Mouse (Mus musculus) embryonic stem cell, embryonic (primary cell): ENCODE results near the gene Naa80.

Source experiments
- CTCF ChIA-PET, 4 experiments: fragments of 300-600 bp in 2 of 4; fragments of 350-600 bp in 2 of 4; sonication (Branson Sonifier 250); formaldehyde crosslinking; loops; one replicate each; lab custom pipeline; 2022; ENCODE audit warnings: inconsistent platforms in 2 of 4; lab: Charles Lee
- POLR2A ChIA-PET, 4 experiments: fragments of 300-600 bp in 2 of 4; fragments of 350-600 bp in 2 of 4; sonication (Branson Sonifier 250); formaldehyde crosslinking; loops; one replicate each; lab custom pipeline; 2022; ENCODE audit warnings: antibody characterized with exemption in 4 of 4, inconsistent platforms in 1 of 4; lab: Charles Lee

Gene Naa80

DNA sequence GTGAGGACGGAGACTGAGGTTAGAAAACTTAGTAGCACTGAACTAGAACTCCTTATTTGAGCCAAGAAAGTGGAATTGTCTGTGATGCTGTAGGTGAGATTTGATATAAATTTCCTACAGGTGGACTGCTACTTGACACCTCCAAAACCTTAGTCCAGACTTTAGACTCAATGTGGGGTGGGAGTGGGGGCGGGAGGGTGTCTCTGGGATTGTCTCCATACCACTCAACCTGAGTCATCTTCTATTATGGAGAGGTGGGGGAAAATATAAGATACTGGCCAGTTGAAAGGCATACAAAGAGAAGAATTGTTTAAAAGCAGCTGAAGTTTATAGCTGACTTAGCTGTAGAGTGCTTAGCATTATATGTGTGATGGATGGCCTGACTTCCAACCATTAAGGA lies 23.0 kb upstream of the Naa80 start:
- ChIA-PET CTCF (interaction anchor here in 2 of 4 experiments (0.6 to 1.8 kb wide), 4 partner anchors 10 to 22 kb away, joined by 3 to 14 read pairs (median 4); partner anchors contain the start of genes Hyal2 (in 1 of the 2) and Tmem115 (in 1 of the 2)), POLR2A (interaction anchor here (0.7 to 8.8 kb wide), 21 partner anchors 8 to 268 kb away, joined by 3 to 129 read pairs (median 7); partner anchors contain the start of genes Hyal2 (in 3 of the 4), Tusc2 (in 3 of the 4), Cyb561d2 (in 2 of the 4) and Hyal3 (in 2 of the 4))

DNA sequence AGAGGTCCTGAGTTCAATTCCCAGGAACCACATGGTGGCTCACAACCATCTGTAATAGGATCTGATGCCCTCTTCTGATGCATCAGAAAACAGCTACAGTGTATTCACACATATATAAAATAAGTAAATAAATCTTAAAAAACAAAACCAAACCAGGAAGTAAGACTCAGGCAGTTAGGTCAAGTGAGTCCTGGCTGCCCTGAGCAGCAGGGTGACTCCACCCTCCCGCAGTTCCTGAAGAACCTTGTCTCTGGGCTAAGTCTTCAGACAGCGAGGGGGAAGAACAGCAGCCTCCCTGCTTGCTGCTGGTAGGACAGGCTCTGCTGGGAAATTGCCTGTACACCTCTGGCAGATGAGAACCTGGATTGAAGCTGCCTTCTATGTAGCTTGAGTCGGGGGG lies 22.3 kb upstream of the Naa80 start:
- ChIA-PET POLR2A (interaction anchor here (0.6 to 8.8 kb wide), 16 partner anchors 10 to 208 kb away, joined by 3 to 129 read pairs (median 6); partner anchors contain the start of genes Hyal2 (in 3 of the 4), Cyb561d2 (in 2 of the 4), Hyal1 (in 2 of the 4) and Hyal3 (in 2 of the 4)), CTCF (interaction anchor here in 2 of 4 experiments (0.6 to 1.1 kb wide), 2 partner anchors 22 to 182 kb away, joined by 3 read pairs; partner anchors contain the start of gene Tmem115 (in 1 of the 2))

DNA sequence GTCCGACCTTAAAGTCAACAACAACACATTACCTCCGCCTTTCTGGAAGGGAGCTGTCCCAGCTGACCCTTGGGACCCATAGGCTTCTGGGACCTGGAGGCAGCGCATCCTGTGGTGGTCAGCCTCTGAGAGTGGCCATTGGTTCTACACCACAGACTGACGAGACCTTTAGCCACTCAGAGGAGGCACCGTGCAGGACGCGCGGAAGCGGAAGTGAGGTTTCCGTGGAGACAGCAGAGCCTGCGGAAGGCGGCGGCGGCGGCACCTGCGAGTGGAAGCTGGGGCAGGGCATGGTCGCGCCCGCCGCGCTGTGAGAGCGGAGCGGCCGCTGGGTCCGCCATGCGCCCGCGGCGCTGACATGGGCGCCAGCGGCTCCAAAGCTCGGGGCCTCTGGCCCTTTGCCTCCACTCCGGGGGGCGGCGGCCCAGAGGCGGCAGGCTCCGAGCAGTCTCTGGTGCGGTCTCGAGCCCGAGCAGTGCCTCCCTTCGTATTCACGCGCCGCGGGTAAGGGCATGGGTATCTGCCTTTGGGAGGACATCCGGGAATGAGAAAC lies 15.6 kb upstream of the Naa80 start, which contains the start of gene Tusc2:
Gene Tusc2 (plus strand): TSS at position 227 of the 553 bp plus-strand sequence.
- POLR2A ChIA-PET, result interaction anchor here (0.6 to 29.0 kb wide), 47 partner anchors 8 to 1087 kb away, joined by 3 to 450 read pairs (median 4); partner anchors contain the start of genes Hyal1 (in 3 of the 4), 6430571L13Rik (in 2 of the 4), Cyb561d2 (in 2 of the 4) and Gnai2 (in 2 of the 4)
- CTCF ChIA-PET, result interaction anchor here (0.5 to 1.6 kb wide), 19 partner anchors 9 to 920 kb away, joined by 3 to 7 read pairs (median 3); partner anchors contain the start of genes 6430571L13Rik (in 1 of the 4) and Zmynd10 (in 1 of the 4)

DNA sequence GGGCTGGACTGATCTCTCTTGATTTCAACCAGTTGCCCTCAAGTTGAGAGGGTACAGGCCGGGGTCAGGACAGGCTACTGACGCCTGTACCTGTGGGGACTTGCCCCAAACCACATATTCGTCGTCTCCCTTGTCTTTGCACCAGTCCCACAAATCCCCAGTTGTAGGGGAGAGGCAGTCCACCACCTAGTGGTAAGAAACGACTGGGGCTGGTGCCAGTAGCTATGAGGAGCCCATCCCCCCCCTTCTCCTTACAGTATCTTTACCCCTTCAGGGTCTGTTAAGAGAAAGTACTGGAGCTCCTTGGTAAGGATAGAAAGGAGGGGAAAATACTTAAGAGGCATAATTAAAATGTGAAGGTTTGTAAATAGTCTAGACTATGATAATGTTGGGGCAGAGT lies 13.1 kb upstream of the Naa80 start:
- ChIA-PET CTCF (interaction anchor here (0.6 to 2.1 kb wide), 17 partner anchors 9 to 755 kb away, joined by 3 to 12 read pairs (median 3); partner anchors contain the start of genes Ifrd2 (in 2 of the 4), Rassf1 (in 2 of the 4), Hyal1 (in 1 of the 4) and Rbm6 (in 1 of the 4)), POLR2A (interaction anchor here in 3 of 4 experiments (0.8 to 29.0 kb wide), 12 partner anchors 9 to 65 kb away, joined by 3 to 450 read pairs (median 4); partner anchors contain the start of genes Rassf1 (in 2 of the 3), Hyal1 (in 1 of the 3), Hyal3 (in 1 of the 3) and Ifrd2 (in 1 of the 3))

DNA sequence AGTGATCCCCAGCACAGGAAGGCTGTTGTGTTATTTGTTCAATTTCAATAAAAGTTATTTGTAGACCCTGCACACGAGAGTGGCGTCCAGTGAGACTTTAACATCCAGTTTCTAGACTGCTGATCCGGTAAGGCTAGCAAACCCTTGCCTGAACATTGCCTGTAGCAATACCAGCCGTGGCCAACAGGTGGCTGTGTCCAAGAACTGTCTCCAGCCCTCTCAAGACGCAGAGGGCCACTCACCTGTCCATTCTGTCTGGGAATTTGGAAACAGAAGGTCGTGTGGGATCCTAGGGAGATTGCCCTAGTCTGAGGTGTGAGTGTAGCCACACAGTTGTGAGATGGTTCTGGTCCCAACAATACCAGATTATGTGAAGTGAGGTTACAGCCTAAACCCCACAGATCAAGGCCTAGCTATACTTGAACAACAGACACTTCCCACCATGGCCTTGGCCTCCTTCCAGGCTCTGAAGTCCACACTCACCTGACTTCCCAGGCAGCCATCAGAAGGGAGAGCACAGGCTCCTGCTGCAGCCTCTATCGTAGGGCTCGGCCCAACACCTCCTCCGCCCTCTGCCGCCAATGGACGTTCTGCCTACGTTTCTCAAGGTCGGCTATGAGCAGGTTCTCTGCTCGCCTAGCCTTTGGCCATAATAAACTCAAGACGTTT lies 12.5 kb upstream of the Naa80 start:
- ChIA-PET POLR2A (interaction anchor here (0.8 to 29.0 kb wide), 20 partner anchors 8 to 74 kb away, joined by 3 to 450 read pairs (median 4); partner anchors contain the start of genes Hyal1 (in 2 of the 4), Rassf1 (in 2 of the 4), Gnai2 (in 1 of the 4) and Hyal3 (in 1 of the 4)), CTCF (interaction anchor here (0.6 to 2.1 kb wide), 19 partner anchors 8 to 754 kb away, joined by 3 to 12 read pairs (median 3); partner anchors contain the start of genes Ifrd2 (in 2 of the 4), Rassf1 (in 2 of the 4), Hyal1 (in 1 of the 4) and Rbm6 (in 1 of the 4))

DNA sequence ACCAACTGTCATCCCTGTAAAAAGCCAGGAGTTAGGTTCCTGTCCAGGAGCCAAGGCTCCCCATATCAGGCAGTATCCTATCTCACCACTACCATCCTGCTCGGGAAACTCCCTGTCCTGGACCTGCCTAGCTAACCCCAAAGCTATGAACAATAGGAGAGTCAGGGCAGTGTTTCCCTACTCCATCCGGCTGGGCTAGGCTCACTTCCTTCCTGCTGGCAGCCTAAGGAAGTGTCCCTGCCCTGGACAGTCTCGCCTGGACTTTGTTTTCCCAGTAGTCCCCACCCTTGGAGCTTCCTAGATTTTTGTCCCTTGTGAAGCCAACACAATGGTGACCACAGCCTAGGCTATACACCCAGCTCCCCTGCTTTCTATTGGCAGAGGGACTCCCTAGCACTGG lies 11.8 kb upstream of the Naa80 start:
- POLR2A ChIA-PET, result interaction anchor here (0.8 to 29.0 kb wide), 18 partner anchors 8 to 74 kb away, joined by 3 to 450 read pairs (median 4); partner anchors contain the start of genes Hyal1 (in 2 of the 4), Hyal3 (in 2 of the 4), Rassf1 (in 2 of the 4) and Gnai2 (in 1 of the 4)
- CTCF ChIA-PET, result interaction anchor here in 3 of 4 experiments (0.8 to 2.6 kb wide), 12 partner anchors 8 to 79 kb away, joined by 3 to 14 read pairs (median 4); partner anchors contain the start of genes Ifrd2 (in 2 of the 3) and Hyal1 (in 1 of the 3)

DNA sequence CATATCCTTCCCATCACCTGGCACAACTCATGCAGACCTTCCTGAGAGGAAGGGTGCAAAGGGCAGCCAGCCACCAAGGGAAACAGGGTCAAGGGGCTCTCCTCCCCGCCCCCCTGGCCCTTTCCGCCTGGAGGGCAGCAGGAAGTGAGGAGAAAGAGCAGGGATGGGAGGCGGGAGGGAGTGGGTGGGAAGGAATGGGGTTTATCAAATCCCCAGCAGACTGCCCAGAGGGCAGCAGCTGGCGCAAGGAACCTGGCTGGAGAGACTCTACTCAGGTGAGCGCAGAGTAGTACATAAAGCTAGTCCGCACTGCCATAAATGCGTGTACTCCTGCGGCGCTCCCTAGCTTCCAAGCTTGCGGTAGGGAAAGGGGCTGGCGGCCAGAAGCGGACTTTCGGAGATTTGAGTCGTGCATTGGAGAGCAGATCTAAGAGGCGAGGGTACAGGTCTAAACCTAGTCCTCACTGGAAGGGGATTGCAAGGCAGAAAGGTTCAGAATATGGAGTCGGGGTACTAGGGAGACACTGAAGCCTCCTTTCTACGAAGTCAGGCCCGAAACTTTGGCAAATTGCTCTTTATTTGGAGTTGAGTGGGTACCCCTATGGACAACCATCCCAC lies 10.9 kb upstream of the Naa80 start, which contains the start of gene Hyal2:
Gene Hyal2 (plus strand): TSS at position 244 of the 618 bp plus-strand sequence.
- ChIA-PET CTCF (interaction anchor here (0.5 to 2.6 kb wide), 10 partner anchors 13 to 50 kb away, joined by 3 to 14 read pairs (median 4); partner anchors contain the start of genes Hyal3 (in 1 of the 4) and Tmem115 (in 1 of the 4)), POLR2A (interaction anchor here in 3 of 4 experiments (0.6 to 29.0 kb wide), 34 partner anchors 9 to 238 kb away, joined by 3 to 450 read pairs (median 4); partner anchors contain the start of genes Hyal1 (in 3 of the 3), Hyal3 (in 3 of the 3), Ifrd2 (in 2 of the 3) and Naa80 (in 2 of the 3))

DNA sequence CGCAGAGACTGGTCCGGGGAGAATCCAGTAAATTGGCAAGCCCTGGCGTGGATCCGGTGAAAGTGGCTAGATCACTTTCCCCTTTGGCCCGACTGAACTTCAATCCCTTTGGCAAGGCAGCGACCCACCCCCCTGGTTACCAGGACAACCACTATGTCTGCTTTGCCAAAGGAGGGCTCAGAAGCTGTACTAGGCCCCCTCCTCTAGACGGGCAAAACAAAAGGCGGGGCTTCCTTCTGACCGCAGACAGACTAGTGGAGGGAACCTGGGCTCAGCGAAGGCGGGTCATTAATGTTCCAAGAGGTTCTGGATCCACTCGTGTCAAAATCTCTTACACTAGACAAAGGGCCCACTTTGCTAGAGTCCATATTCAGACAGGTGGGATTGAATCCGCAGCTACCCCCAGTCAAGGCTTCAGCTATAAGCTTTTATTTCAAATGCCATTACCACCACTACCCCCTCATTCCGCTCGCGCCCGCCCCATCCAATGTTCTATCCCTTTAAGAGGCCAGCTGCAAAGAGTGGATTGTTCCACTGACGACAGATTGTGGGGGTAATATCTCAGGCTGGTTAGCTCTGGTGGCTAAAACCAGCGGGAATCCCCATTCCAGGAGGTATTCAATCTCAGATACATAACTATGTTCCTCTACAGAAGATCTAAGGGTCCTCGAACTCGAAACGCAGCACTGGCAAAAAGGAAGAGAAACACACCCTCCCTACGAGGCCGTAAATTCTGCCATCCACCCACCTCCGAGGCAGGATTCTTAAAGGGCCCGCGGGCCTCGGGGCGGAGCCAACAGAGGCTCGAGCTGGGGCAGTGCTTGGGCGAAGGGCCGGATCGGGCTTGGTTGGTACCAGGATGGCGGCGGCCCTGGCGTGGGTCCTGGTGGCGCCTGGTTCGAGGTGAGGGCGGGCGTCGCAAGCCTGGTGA lies 10.1 kb upstream of the Naa80 start:
- CTCF ChIA-PET, result interaction anchor here (0.5 to 2.6 kb wide), 20 partner anchors 12 to 440 kb away, joined by 3 to 14 read pairs (median 3); partner anchors contain the start of genes Hyal3 (in 1 of the 4), Ifrd2 (in 1 of the 4), Rassf1 (in 1 of the 4) and Tmem115 (in 1 of the 4)
- POLR2A ChIA-PET, result interaction anchor here in 3 of 4 experiments (0.7 to 29.0 kb wide), 41 partner anchors 8 to 948 kb away, joined by 3 to 450 read pairs (median 5); partner anchors contain the start of genes Hyal1 (in 3 of the 3), Ifrd2 (in 3 of the 3), Hyal3 (in 2 of the 3) and Naa80 (in 2 of the 3)

DNA sequence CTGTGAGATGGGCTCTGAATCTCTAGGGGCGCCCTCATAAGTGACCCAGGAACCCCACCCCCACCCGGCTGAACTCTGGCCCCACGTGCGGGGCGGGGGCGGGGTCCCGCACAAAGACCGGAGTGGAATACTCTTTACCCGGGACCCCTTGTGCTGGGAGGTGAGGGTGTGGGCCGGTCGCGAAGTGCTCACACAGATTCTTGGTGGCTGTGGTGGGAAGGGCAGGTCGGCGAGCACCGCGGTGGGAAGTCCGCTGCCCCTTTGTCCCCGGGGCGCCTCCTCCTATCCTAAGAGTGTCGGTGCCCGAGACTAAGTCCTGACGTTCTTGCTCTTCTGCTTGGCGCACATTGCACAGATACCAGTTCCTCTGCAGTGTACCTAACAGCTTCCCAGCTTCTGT lies 9.4 kb upstream of the Naa80 start:
- POLR2A ChIA-PET, result interaction anchor here in 3 of 4 experiments (0.7 to 29.0 kb wide), 31 partner anchors 7 to 947 kb away, joined by 3 to 450 read pairs (median 8); partner anchors contain the start of genes Ifrd2 (in 3 of the 3), Hyal1 (in 2 of the 3), Hyal3 (in 2 of the 3) and Naa80 (in 2 of the 3)

DNA sequence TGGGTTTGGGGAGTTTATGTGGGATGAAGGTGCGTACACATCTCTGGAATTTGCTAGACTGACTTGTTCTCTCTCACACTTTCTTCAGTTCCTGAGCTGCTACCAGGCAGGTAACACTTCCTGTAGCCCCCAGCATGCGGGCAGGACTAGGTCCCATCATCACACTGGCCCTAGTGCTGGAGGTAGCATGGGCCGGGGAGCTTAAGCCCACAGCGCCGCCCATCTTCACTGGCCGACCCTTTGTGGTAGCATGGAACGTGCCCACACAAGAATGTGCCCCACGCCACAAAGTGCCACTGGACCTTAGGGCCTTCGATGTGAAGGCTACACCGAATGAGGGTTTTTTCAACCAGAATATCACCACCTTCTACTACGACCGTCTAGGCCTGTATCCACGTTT lies 8.7 kb upstream of the Naa80 start:
- ChIA-PET POLR2A (interaction anchor here in 3 of 4 experiments (1.0 to 29.0 kb wide), 20 partner anchors 11 to 74 kb away, joined by 4 to 450 read pairs (median 9); partner anchors contain the start of genes Ifrd2 (in 3 of the 3), Hyal3 (in 2 of the 3), Rassf1 (in 2 of the 3) and Zmynd10 (in 2 of the 3)), CTCF (interaction anchor here in 3 of 4 experiments (0.5 to 2.5 kb wide), 9 partner anchors 10 to 401 kb away, joined by 3 to 5 read pairs (median 3); partner anchors contain the start of genes Hyal3 (in 1 of the 3) and Tmem115 (in 1 of the 3))

More for the DNA sequence above, 9.4 kb upstream of the Naa80 start:
- CTCF ChIA-PET, result interaction anchor here in 3 of 4 experiments (0.5 to 2.6 kb wide), 16 partner anchors 14 to 439 kb away, joined by 3 to 14 read pairs (median 3); partner anchors contain the start of genes Ifrd2 (in 1 of the 3), Rassf1 (in 1 of the 3) and Tmem115 (in 1 of the 3)

DNA sequence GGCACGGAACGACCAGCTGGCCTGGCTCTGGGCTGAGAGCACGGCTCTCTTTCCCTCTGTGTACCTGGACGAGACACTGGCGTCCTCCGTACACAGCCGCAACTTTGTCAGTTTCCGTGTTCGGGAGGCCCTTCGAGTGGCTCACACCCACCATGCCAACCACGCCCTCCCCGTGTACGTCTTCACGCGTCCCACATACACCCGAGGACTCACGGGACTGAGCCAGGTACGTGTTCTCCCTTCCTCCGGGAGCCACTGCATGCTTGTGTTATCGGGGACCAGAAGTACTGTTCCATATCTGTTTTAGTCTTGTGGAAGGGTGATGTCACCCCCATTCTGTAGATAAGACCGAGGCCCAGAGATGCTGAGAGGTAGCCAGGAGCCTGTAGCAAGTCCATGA lies 7.8 kb upstream of the Naa80 start:
- ChIA-PET POLR2A (interaction anchor here in 2 of 4 experiments (1.4 to 29.0 kb wide), 11 partner anchors 10 to 74 kb away, joined by 4 to 450 read pairs (median 22); partner anchors contain the start of genes Hyal3 (in 2 of the 2), Ifrd2 (in 2 of the 2), Naa80 (in 1 of the 2) and Rassf1 (in 1 of the 2)), CTCF (interaction anchor here in 2 of 4 experiments (0.5 to 1.0 kb wide), 3 partner anchors 9 to 118 kb away, joined by 3 read pairs; partner anchors contain the start of gene Hyal3 (in 1 of the 2))

DNA sequence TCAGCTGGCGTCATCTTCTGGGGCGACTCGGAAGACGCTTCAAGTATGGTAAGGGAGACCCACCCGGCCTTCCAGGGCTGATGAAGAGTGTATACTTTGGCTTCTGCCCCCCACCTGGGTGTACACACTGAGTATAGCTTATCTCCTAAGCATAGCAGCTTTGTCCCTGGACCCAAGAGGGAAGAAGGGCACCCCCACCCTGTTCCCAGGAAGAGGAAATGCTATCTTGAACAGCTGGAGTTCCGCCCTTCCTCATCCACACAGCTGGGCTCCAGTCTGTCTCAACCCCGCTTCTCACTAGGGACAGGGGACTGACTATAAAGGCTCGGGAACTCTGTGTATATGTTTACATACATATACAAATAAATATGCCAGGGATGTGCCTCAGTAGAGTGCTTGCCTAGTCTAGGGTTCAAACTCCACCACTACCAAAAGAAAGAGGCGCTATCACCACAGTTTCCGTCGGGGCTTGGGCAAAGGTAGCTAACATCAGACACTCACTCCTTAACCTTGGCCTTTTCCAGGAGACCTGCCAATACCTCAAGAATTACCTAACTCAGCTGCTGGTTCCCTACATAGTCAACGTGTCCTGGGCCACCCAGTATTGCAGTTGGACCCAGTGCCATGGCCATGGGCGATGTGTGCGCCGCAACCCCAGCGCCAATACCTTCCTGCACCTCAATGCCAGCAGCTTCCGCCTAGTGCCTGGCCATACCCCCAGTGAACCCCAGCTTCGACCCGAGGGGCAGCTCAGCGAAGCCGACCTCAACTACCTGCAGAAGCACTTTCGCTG lies 7.0 kb upstream of the Naa80 start:
- POLR2A ChIA-PET, result interaction anchor here in 3 of 4 experiments (0.5 to 29.0 kb wide), 19 partner anchors 9 to 172 kb away, joined by 3 to 450 read pairs (median 5); partner anchors contain the start of genes Tusc2 (in 3 of the 3), Hyal3 (in 2 of the 3), Ifrd2 (in 2 of the 3) and Cacna2d2 (in 1 of the 3)
- CTCF ChIA-PET, result interaction anchor here in 3 of 4 experiments (0.6 to 1.6 kb wide), 5 partner anchors 8 to 125 kb away, joined by 3 to 5 read pairs (median 3); partner anchors contain the start of genes Hyal3 (in 1 of the 3) and Zmynd10 (in 1 of the 3)

DNA sequence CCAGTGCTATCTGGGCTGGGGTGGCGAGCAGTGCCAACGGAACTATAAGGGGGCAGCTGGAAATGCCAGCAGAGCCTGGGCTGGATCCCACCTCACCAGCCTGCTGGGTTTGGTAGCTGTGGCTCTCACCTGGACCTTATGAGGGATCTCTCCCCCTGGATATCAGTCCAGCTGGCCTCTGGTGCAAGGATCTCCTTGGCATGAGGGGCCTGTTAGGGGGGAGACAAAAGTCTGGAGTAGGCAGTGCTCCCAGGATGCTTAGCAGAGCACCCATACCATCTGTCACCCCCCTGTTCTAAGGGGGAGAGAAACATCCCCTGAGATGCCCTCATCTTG lies 6.4 kb upstream of the Naa80 start:
- ChIA-PET CTCF (interaction anchor here (0.6 to 1.6 kb wide), 5 partner anchors 25 to 157 kb away, joined by 3 to 13 read pairs (median 3); partner anchors contain the start of gene Zmynd10 (in 1 of the 4)), POLR2A (interaction anchor here in 3 of 4 experiments (0.5 to 29.0 kb wide), 20 partner anchors 8 to 173 kb away, joined by 3 to 450 read pairs (median 5); partner anchors contain the start of genes Tusc2 (in 3 of the 3), Hyal3 (in 2 of the 3), Ifrd2 (in 2 of the 3) and Cacna2d2 (in 1 of the 3))
